ENCODE assay signal across 8 mouse cellular contexts in genomic region chr2:154677651-154678139, GRCm38 (mm10). TPM values are rescaled to one million over a fixed set of nuclear protein-coding genes. Genes with fewer than 3 reads are reported as not detected.
DNase-seq lines count a peak whose midpoint lies in the region; ATAC-seq and TF ChIP-seq lines count a peak whose summit lies in the region.

No protein-coding gene starts in this region.

- no peak for TF ChIP-seq CTCF in kidney, adult 2 months (conservative IDR thresholded peaks at IDR 0.05; ENCODE audit: insufficient read depth, insufficient read length, low read depth, low read length)
- TF ChIP-seq CTCF in lung, adult 2 months (IDR thresholded peaks at IDR 0.05; ENCODE audit: insufficient read depth, low read length) = no peak

- WGBS in kidney, adult 2 months = 33% methylated on average over 10 of the region's 10 CpGs
- WGBS in embryonic facial prominence, embryonic 15.5 days = 8% methylated on average over 10 of the region's 10 CpGs
- 13% methylated on average over 10 of the region's 10 CpGs for WGBS in heart, embryonic 15.5 days
- WGBS in lung, adult 2 months = 20% methylated on average over 10 of the region's 10 CpGs

- peak overlapping the region; percentile 33 for H3K27ac ChIP-seq in kidney, adult 2 months (ENCODE audit: insufficient read depth, low read depth, low read length)
- H3K27ac ChIP-seq in embryonic facial prominence, embryonic 15.5 days (replicated peaks) = peak overlapping the region; percentile 93
- H3K27ac ChIP-seq in heart, embryonic 15.5 days = peak overlapping the region; percentile 91

- no peak overlapping the region for H3K4me3 ChIP-seq in kidney, adult 2 months (ENCODE audit: insufficient read depth, low read depth, low read length)
- peak overlapping the region; percentile 16 for H3K4me3 ChIP-seq in embryonic facial prominence, embryonic 15.5 days (replicated peaks)
- H3K4me3 ChIP-seq in heart, embryonic 15.5 days = peak overlapping the region; percentile 29
- peak overlapping the region; percentile 48 for H3K4me3 ChIP-seq in lung, adult 2 months (replicated peaks; ENCODE audit: extremely low read depth, low read depth, low read length)

- H3K27me3 ChIP-seq in kidney, adult 2 months (replicated peaks; ENCODE audit: control insufficient read depth, insufficient read depth, low read length) = no peaks in the 10 kb centered on the region
- no peaks in the 10 kb centered on the region for H3K27me3 ChIP-seq in embryonic facial prominence, embryonic 15.5 days
- no peaks in the 10 kb centered on the region for H3K27me3 ChIP-seq in heart, embryonic 15.5 days

- H3K36me3 ChIP-seq in kidney, adult 2 months (ENCODE audit: control insufficient read depth, insufficient read depth, low read length) = no peaks in the 10 kb centered on the region
- H3K36me3 ChIP-seq in embryonic facial prominence, embryonic 15.5 days = no peaks in the 10 kb centered on the region
- 0 out of 2 replicates have a peak, but pooled peaks cover 1% of the 10 kb centered on the region for H3K36me3 ChIP-seq in heart, embryonic 15.5 days

- peak overlapping the region; percentile 28 for H3K4me2 ChIP-seq in embryonic facial prominence, embryonic 15.5 days (replicated peaks)
- H3K4me2 ChIP-seq in heart, embryonic 15.5 days = peak overlapping the region; percentile 52

- no peaks in the 10 kb centered on the region for H3K4me1 ChIP-seq in kidney, adult 2 months (ENCODE audit: control insufficient read depth, insufficient read depth, low read length)
- H3K4me1 ChIP-seq in embryonic facial prominence, embryonic 15.5 days = peaks cover 61% of the 10 kb centered on the region
- peaks cover 53% of the 10 kb centered on the region for H3K4me1 ChIP-seq in heart, embryonic 15.5 days (replicated peaks)
- peaks cover 17% of the 10 kb centered on the region for H3K4me1 ChIP-seq in lung, adult 2 months (ENCODE audit: control insufficient read depth, insufficient read depth, low read length)

- H3K9me3 ChIP-seq in embryonic facial prominence, embryonic 15.5 days (replicated peaks) = no peaks in the 10 kb centered on the region
- no peaks in the 10 kb centered on the region for H3K9me3 ChIP-seq in heart, embryonic 15.5 days (replicated peaks)

- H3K9ac ChIP-seq in embryonic facial prominence, embryonic 15.5 days = no peak overlapping the region; the same call in 1 of the 2 replicates
- peak overlapping the region; percentile 20; the same call in 1 of the 2 replicates for H3K9ac ChIP-seq in heart, embryonic 15.5 days

- ATAC-seq in embryonic facial prominence, embryonic 15.5 days (ENCODE audit: insufficient number of reproducible peaks, low FRiP score, low TSS enrichment, low read depth) = peak; percentile 73; the same call in 1 of the 2 replicates
- peak; percentile 78 for ATAC-seq in heart, embryonic 15.5 days (replicated peaks; ENCODE audit: insufficient number of reproducible peaks, insufficient read depth, low FRiP score, low read depth)

- DNase-seq in kidney, adult 2 months = peak; percentile 36
- no peak for DNase-seq in kidney, adult 8-10 months
- DNase-seq in layer of hippocampus, adult 11-12 months (ENCODE audit: low spot score) = peak; percentile 70
- peak; percentile 35 for DNase-seq in lung, adult 2 months
- DNase-seq in ovary, postnatal 14 days (ENCODE audit: low spot score) = peak; percentile 50
- DNase-seq in spleen, postnatal 36 days (ENCODE audit: low spot score in 2 of 2) = no peak

- no peak for TF ChIP-seq POLR2A in kidney, adult 2 months (IDR thresholded peaks at IDR 0.05; ENCODE audit: low read depth, low read length)
- no peak for TF ChIP-seq POLR2A in lung, adult 2 months (IDR thresholded peaks at IDR 0.05; ENCODE audit: borderline replicate concordance, extremely low read depth, low read depth, low read length)

RNA-seq across cellular contexts. Expression of gene Chmp4b, which starts 26.2 kb away (rescaled TPM):
- polyA plus RNA-seq in kidney, adult 2 months (2012; rRNA removed) = 71.9 and 102 TPM in 2 replicates
- 38.1 and 47.7 TPM in 2 replicates for polyA plus RNA-seq in embryonic facial prominence, embryonic 15.5 days (2015; fragmentation: Nextera tagmentation; extraction: Ambion mirVana)
- 24.1 and 25.1 TPM in 2 replicates for polyA plus RNA-seq in heart, embryonic 15.5 days (2015; fragmentation: Nextera tagmentation; extraction: Ambion mirVana)
- polyA plus RNA-seq in lung, adult 2 months (2012; rRNA removed) = 83.4 and 103 TPM in 2 replicates

Comparison
In these comparisons a context has a peak if more than half of its experiments do, and no peak if none do; other contexts are left out.
1. DNase-seq: peak in kidney, adult 2 months (single experiment), layer of hippocampus, adult 11-12 months (single experiment), lung, adult 2 months (single experiment) and ovary, postnatal 14 days (single experiment); none in kidney, adult 8-10 months (0 of 2) and spleen, postnatal 36 days (0 of 2).
2. H3K27ac ChIP-seq: peak in every context shown above with its lines; median percentile 93 in embryonic facial prominence, embryonic 15.5 days; 91 in heart, embryonic 15.5 days; 33 in kidney, adult 2 months.